Mouse (Mus musculus) frontal cortex, postnatal 25 days (tissue): Measurements from ENCODE around the gene Akap13.

Experiments used
- DNase-seq, 2 experiments: peaks; one replicate each; pipeline ENCODE4 v3.0.0; 2022; ENCODE audit warnings: low spot score in 2 of 2

The Akap13 gene

GRCm38 (mm10) chr7:75667531-75667930 lies 212.2 kb downstream of the Akap13 start:
- no peak for DNase-seq

- DNase-seq: no peak
These were observed 213.1 kb downstream of the Akap13 start for GRCm38 (mm10) chr7:75668396-75668795.

- DNase-seq: no peak
These were observed 214.1 kb downstream of the Akap13 start for GRCm38 (mm10) chr7:75669416-75669815.

GRCm38 (mm10) chr7:75679631-75680030 lies 224.3 kb downstream of the Akap13 start:
- no peak for DNase-seq

GRCm38 (mm10) chr7:75682901-75683300 lies 227.6 kb downstream of the Akap13 start:
- DNase-seq: no peak

GRCm38 (mm10) chr7:75683410-75683809 lies 228.1 kb downstream of the Akap13 start:
- no peak for DNase-seq

- no peak for DNase-seq
These were observed 229.6 kb downstream of the Akap13 start for GRCm38 (mm10) chr7:75684976-75685375.

- DNase-seq: no peak
These were observed 230.9 kb downstream of the Akap13 start for GRCm38 (mm10) chr7:75686046-75686826.

- DNase-seq: no peak
These were observed 231.5 kb downstream of the Akap13 start for GRCm38 (mm10) chr7:75686827-75687164.

GRCm38 (mm10) chr7:75688144-75688543 lies 232.8 kb downstream of the Akap13 start:
- no peak for DNase-seq

- no peak for DNase-seq
These were observed 239.4 kb downstream of the Akap13 start for GRCm38 (mm10) chr7:75694777-75695176.

GRCm38 (mm10) chr7:75699836-75700235 lies 244.5 kb downstream of the Akap13 start:
- no peak for DNase-seq

GRCm38 (mm10) chr7:75700771-75701345 lies 245.5 kb downstream of the Akap13 start:
- no peak for DNase-seq

GRCm38 (mm10) chr7:75701761-75702160 lies 246.4 kb downstream of the Akap13 start:
- DNase-seq: no peak

GRCm38 (mm10) chr7:75702368-75702767 lies 247.0 kb downstream of the Akap13 start:
- no peak for DNase-seq

- no peak for DNase-seq
These were observed 247.8 kb downstream of the Akap13 start for GRCm38 (mm10) chr7:75702966-75703645.

GRCm38 (mm10) chr7:75704862-75705261 lies 249.5 kb downstream of the Akap13 start:
- DNase-seq: no peak

GRCm38 (mm10) chr7:75709936-75710335 lies 254.6 kb downstream of the Akap13 start:
- DNase-seq: no peak

GRCm38 (mm10) chr7:75710920-75711319 lies 255.6 kb downstream of the Akap13 start:
- DNase-seq: no peak

- no peak for DNase-seq
These were observed 256.1 kb downstream of the Akap13 start for GRCm38 (mm10) chr7:75711436-75711835.

GRCm38 (mm10) chr7:75712808-75713207 lies 257.5 kb downstream of the Akap13 start:
- DNase-seq: no peak

GRCm38 (mm10) chr7:75713959-75714358 lies 258.6 kb downstream of the Akap13 start:
- no peak for DNase-seq

GRCm38 (mm10) chr7:75715026-75715425 lies 259.7 kb downstream of the Akap13 start:
- DNase-seq: no peak
